Mouse (Mus musculus): ENCODE results near the gene Mical2. TPM values are rescaled to one million over a fixed set of nuclear protein-coding genes. Genes with fewer than 3 reads are reported as not detected.

Gene Mical2
- polyA plus RNA-seq, 1 experiment, result 76.3 TPM

DNA sequence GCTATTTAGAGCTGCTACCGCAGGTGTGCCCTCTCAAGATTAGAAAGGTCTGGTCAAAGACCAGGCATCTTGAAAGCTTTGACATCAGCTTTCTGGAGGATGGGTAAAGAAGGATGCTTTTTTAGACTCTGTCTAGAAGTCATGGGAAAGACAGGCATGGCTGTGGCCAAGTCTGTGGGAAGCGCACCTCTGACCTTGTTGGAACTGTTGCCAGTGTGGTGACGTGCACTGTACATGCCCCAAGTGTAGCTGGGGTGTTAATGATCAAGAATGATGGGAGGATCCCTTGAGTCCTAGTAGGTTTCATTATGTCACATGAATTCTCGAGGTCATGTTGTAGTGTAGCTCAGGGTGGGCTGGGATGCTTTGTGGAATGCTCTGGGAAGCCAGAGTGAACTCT is 127.4 kb downstream of the Mical2 start:
- Histone ChIP-seq H3K4me1 (ENCODE audit: control insufficient read depth, insufficient read depth, low read length) (peaks cover 27% of the 10 kb centered on the region), H3K27ac (ENCODE audit: insufficient read depth, low read length) (peak overlapping the region; percentile 71), H3K4me3 (ENCODE audit: insufficient read depth, low read length) (no peak overlapping the region)
- no peak for TF ChIP-seq CTCF (IDR thresholded peaks at IDR 0.05; ENCODE audit: borderline replicate concordance, insufficient read depth, low read length)
- TF ChIP-seq POLR2A (IDR thresholded peaks at IDR 0.05; ENCODE audit: low read depth, low read length), result no peak

DNA sequence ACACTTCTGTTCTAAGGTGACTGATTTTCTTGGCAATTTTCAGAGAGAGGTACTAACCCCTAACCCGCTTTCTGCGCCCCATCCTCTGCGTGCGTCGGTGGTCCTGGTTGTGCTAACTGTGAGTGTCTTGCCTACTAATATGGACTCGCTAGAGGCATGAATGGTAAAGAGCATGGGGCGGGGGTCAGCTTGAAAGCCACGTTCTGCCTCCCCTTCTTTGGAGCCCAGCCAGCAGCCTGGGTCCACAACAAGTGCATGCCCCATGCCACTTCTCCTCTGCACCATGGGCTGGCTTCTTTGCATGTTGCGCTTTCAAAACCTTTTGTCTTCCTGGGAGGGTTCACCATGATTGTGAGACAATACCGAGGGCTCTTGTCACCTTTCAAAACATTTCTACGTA is 128.3 kb downstream of the Mical2 start:
- TF ChIP-seq POLR2A (IDR thresholded peaks at IDR 0.05; ENCODE audit: low read depth, low read length), result no peak
- no peak for TF ChIP-seq CTCF (IDR thresholded peaks at IDR 0.05; ENCODE audit: borderline replicate concordance, insufficient read depth, low read length)
- Histone ChIP-seq H3K27ac (ENCODE audit: insufficient read depth, low read length) (peak overlapping the region; percentile 71), H3K4me3 (ENCODE audit: insufficient read depth, low read length) (no peak overlapping the region), H3K4me1 (ENCODE audit: control insufficient read depth, insufficient read depth, low read length) (peaks cover 27% of the 10 kb centered on the region)

GRCm38 (mm10) chr7:112354503-112354951 is 128.9 kb downstream of the Mical2 start:
- peaks cover 27% of the 10 kb centered on the region for H3K4me1 ChIP-seq (ENCODE audit: control insufficient read depth, insufficient read depth, low read length)
- H3K27ac ChIP-seq (ENCODE audit: insufficient read depth, low read length), result peak overlapping the region; percentile 71

GRCm38 (mm10) chr7:112359594-112359993 is 133.9 kb downstream of the Mical2 start:
- Histone ChIP-seq H3K27ac (ENCODE audit: insufficient read depth, low read length) (no peak overlapping the region), H3K4me1 (ENCODE audit: control insufficient read depth, insufficient read depth, low read length) (peaks cover under 1% of the 10 kb centered on the region), H3K4me3 (ENCODE audit: insufficient read depth, low read length) (no peak overlapping the region)
- no peak for TF ChIP-seq CTCF (IDR thresholded peaks at IDR 0.05; ENCODE audit: borderline replicate concordance, insufficient read depth, low read length)
- no peak for TF ChIP-seq POLR2A (IDR thresholded peaks at IDR 0.05; ENCODE audit: low read depth, low read length)

More at GRCm38 (mm10) chr7:112354503-112354951, 128.9 kb downstream of the Mical2 start:
- H3K4me3 ChIP-seq (ENCODE audit: insufficient read depth, low read length), result no peak overlapping the region
- TF ChIP-seq CTCF (IDR thresholded peaks at IDR 0.05; ENCODE audit: borderline replicate concordance, insufficient read depth, low read length) (no peak), POLR2A (IDR thresholded peaks at IDR 0.05; ENCODE audit: low read depth, low read length) (no peak)

DNA sequence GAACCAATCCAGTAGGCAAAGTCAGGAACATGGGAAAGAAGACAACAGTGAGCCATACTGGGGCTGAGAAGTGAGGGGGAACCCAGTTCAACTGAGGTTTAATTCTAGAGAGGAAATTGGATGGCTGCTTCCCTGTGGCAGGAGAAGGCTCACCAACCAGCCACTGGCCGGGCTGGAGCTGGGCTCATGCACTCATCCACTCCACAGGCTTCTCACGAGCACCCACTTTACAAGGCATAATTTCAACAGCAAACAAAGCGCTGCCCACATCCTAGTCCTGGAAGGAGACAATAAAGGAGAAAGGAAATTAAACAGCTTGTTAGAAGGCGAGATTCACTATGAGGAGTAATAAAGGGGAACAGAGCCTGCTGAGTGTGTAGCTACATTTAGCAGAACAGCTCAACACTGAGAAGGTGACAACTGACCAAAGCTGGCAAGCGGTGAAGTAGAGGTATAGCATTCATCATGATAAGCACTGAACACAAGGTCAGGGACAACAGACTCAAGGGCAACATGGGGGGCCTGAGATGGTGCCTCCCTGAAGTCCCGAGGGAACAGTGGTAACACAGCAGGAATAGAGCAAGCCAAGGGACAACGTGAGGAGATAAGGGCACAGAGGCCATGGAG is 137.0 kb downstream of the Mical2 start:
- H3K4me1 ChIP-seq (ENCODE audit: control insufficient read depth, insufficient read depth, low read length), result no peaks in the 10 kb centered on the region
- H3K4me3 ChIP-seq (ENCODE audit: insufficient read depth, low read length), result no peak overlapping the region
- no peak overlapping the region for H3K27ac ChIP-seq (ENCODE audit: insufficient read depth, low read length)
- TF ChIP-seq POLR2A (IDR thresholded peaks at IDR 0.05; ENCODE audit: low read depth, low read length) (no peak), CTCF (IDR thresholded peaks at IDR 0.05; ENCODE audit: borderline replicate concordance, insufficient read depth, low read length) (no peak)

- no peak overlapping the region for H3K27ac ChIP-seq (ENCODE audit: insufficient read depth, low read length)
Observed at GRCm38 (mm10) chr7:112365864-112366263, 140.2 kb downstream of the Mical2 start.

GRCm38 (mm10) chr7:112369046-112369445 is 143.4 kb downstream of the Mical2 start:
- H3K27ac ChIP-seq (ENCODE audit: insufficient read depth, low read length), result peak overlapping the region; percentile 48; the same call in 1 of the 2 replicates
- TF ChIP-seq POLR2A (IDR thresholded peaks at IDR 0.05; ENCODE audit: low read depth, low read length) (no peak), CTCF (IDR thresholded peaks at IDR 0.05; ENCODE audit: borderline replicate concordance, insufficient read depth, low read length) (peak; percentile 83)
- H3K4me3 ChIP-seq (ENCODE audit: insufficient read depth, low read length), result no peak overlapping the region
- H3K4me1 ChIP-seq (ENCODE audit: control insufficient read depth, insufficient read depth, low read length), result no peaks in the 10 kb centered on the region

More at GRCm38 (mm10) chr7:112365864-112366263, 140.2 kb downstream of the Mical2 start:
- Histone ChIP-seq H3K4me1 (ENCODE audit: control insufficient read depth, insufficient read depth, low read length) (no peaks in the 10 kb centered on the region), H3K4me3 (ENCODE audit: insufficient read depth, low read length) (no peak overlapping the region)
- no peak for TF ChIP-seq POLR2A (IDR thresholded peaks at IDR 0.05; ENCODE audit: low read depth, low read length)

DNA sequence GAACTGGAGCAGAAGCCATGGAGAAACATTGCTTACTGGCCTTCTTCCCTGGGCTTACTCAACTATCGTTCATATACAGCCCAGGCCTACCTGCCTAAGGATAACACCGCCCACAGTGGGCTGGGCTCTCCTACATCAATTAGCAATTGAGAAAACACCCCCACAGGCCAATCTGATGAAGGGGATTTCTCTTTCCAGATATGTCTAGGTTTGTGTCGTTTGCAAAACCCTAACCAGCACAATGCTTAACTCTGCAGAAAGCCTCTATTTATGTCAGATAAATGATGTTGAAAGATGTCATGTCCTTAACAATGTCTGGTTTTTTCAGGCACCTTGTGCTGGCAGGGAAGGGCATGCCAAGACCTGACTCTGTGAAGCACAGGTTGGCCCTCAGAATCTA is 144.3 kb downstream of the Mical2 start:
- TF ChIP-seq POLR2A (IDR thresholded peaks at IDR 0.05; ENCODE audit: low read depth, low read length), result no peak
- TF ChIP-seq CTCF (IDR thresholded peaks at IDR 0.05; ENCODE audit: borderline replicate concordance, insufficient read depth, low read length), result no peak
- Histone ChIP-seq H3K4me1 (ENCODE audit: control insufficient read depth, insufficient read depth, low read length) (no peaks in the 10 kb centered on the region), H3K4me3 (ENCODE audit: insufficient read depth, low read length) (no peak overlapping the region), H3K27ac (ENCODE audit: insufficient read depth, low read length) (no peak overlapping the region)

GRCm38 (mm10) chr7:112371387-112371786 is 145.7 kb downstream of the Mical2 start:
- TF ChIP-seq CTCF (IDR thresholded peaks at IDR 0.05; ENCODE audit: borderline replicate concordance, insufficient read depth, low read length) (no peak), POLR2A (IDR thresholded peaks at IDR 0.05; ENCODE audit: low read depth, low read length) (no peak)
- peaks cover 3% of the 10 kb centered on the region for H3K4me1 ChIP-seq (ENCODE audit: control insufficient read depth, insufficient read depth, low read length)
- H3K4me3 ChIP-seq (ENCODE audit: insufficient read depth, low read length), result no peak overlapping the region
- no peak overlapping the region for H3K27ac ChIP-seq (ENCODE audit: insufficient read depth, low read length)

DNA sequence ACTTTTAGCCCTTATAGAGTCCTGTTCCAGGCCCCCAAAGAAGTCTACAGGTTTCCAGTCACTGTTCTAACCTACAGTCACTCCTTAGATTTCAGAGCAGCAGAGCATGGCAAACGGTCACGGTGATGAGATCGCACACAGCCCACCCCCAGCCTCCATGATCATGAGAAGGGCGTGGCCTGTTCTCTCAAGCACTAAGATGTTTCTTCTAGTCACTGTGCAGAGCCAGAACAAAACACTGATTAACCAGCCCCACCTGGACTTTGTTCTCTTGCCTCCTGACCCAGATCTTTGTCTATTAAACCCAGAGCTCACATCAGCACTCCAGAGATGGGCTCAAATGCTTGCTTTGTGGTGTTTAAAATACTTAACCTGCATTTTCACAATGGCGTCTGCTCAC is 148.4 kb downstream of the Mical2 start:
- no peak overlapping the region for H3K27ac ChIP-seq (ENCODE audit: insufficient read depth, low read length)
- H3K4me3 ChIP-seq (ENCODE audit: insufficient read depth, low read length), result no peak overlapping the region
- TF ChIP-seq CTCF (IDR thresholded peaks at IDR 0.05; ENCODE audit: borderline replicate concordance, insufficient read depth, low read length) (no peak), POLR2A (IDR thresholded peaks at IDR 0.05; ENCODE audit: low read depth, low read length) (no peak)
- peaks cover 12% of the 10 kb centered on the region for H3K4me1 ChIP-seq (ENCODE audit: control insufficient read depth, insufficient read depth, low read length)
